Mouse (Mus musculus): ENCODE results near the gene Hrh3. TPM values are rescaled to one million over a fixed set of nuclear protein-coding genes. Genes with fewer than 3 reads are reported as not detected.

The Hrh3 gene
- not detected in 2 replicates for polyA plus RNA-seq (2012; ENCODE audit: low replicate concordance)

GRCm38 (mm10) chr2:180103978-180104658 is at the start of gene Hrh3:
Gene Hrh3 (minus strand): TSS chr2:180104488.

DNA sequence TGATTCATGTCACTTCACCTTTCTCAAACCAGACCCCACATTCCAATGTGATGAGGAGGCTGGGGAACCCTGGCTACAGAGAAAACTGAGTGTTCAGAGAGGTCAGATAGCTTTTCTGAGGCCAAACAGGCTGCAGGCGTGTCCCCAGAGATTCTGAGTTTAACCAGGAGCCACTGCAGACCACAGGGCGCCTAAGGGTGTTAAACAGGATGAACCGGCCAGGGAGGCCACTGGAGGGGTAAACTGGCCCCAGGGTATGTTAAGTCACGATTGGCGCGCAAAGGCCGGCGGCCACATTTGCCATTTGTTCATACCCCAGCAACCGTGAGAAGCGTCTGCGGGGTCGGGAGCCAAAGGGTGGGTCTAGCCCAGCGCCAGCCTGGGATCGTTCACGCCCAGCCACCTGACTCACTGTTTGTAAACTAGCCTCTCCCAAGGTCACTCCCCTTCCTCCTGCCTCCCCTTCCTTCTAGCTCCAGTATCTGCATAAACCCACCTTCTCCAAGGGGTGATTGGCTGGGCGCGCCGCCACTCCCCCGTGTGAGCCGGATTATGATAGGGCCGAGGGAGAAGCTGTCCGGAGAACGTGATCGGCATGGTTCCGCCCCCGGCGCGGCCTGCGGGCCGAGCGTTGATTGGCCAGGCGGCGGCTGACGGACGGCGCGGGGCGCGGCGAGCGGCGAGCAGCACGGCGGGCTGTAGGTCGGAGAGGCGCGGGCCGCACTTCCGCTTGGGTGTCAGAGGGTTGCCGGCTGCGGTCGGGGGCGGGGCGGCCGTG is 14.6 kb upstream of the Hrh3 start, which contains the start of gene Osbpl2:
Gene Osbpl2, plus strand, starts transcription at position 646 of the 778 bp plus-strand sequence.

DNA sequence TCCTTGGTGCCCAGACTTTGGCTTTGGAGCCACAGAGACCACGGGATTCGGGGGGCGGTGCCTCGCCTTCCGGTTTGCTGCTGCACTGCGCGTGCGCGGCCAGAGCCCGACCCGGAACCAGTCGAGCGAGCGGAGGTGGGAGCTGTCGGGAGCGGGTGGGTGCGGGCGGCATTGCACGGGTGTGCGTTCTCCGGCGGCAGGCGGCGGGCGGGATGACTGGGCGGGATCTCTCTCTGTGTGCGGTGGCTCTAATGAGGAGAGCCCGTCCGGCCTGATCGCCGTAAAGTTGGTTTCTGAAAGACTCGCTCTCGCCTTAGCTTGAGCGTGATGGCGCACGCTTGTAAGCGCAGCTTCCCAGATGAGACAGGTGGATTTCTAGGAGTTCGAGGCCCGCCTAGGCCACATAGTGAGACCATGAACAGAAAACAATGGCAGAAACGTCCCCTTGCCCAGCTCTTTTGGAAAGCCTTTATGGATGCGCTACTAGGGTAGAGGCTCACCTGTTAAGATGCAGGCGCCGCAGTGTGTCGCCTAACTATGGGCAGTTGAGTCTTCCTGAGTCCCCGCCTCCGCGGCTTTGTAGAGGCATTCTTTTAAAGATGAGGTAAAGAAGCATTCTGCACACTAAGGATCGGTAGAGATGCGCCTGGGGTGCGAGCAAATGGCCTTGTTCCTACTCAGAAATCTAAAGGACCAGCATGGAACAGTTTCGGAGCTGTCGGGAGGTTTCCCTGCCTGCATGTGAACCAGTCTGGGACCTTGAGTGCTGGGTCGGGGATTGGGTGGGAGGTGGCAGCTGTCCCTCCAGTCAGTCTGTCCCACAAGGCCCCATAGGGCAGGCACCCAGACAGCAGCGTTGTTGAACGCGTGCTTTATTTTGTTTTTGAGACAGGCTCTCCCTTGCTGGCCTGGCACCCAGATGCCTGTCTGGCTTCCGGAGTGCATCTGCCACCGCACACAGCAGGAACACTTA is 33.5 kb downstream of the Hrh3 start, which contains the start of gene Mtg2:
Gene Mtg2, plus strand, starts transcription at position 108 of the 973 bp plus-strand sequence.

Other genes starting within 250 kb of the Hrh3 start
- gene Taf4, start 127.8 kb downstream of the Hrh3 start, polyA plus RNA-seq (2012; ENCODE audit: low replicate concordance), result 26.5 and 47.6 TPM in 2 replicates
- 24.4 and 59.4 TPM in 2 replicates for gene Lsm14b, start 79.5 kb downstream of the Hrh3 start, polyA plus RNA-seq (2012; ENCODE audit: low replicate concordance)
- gene Psma7, start 62.1 kb downstream of the Hrh3 start, polyA plus RNA-seq (2012; ENCODE audit: low replicate concordance), result 30.8 and 69.6 TPM in 2 replicates
- 3.4 and 6.6 TPM in 2 replicates for gene Ss18l1, start 62.0 kb downstream of the Hrh3 start, polyA plus RNA-seq (2012; ENCODE audit: low replicate concordance)
- 15.4 and 21.1 TPM in 2 replicates for gene Mtg2, start 33.9 kb downstream of the Hrh3 start, polyA plus RNA-seq (2012; ENCODE audit: low replicate concordance)
- gene Osbpl2, start 14.8 kb upstream of the Hrh3 start, polyA plus RNA-seq (2012; ENCODE audit: low replicate concordance), result 9.0 and 31.2 TPM in 2 replicates
- gene Adrm1, start 67.0 kb upstream of the Hrh3 start, polyA plus RNA-seq (2012; ENCODE audit: low replicate concordance), result 232 and 554 TPM in 2 replicates
- gene Lama5, start 121.4 kb upstream of the Hrh3 start, polyA plus RNA-seq (2012; ENCODE audit: low replicate concordance), result 0.27 and 0.86 TPM in 2 replicates
- 88.1 and 1,805 TPM in 2 replicates for gene Rps21, start 152.9 kb upstream of the Hrh3 start, polyA plus RNA-seq (2012; ENCODE audit: low replicate concordance)
- 40.6 and 154 TPM in 2 replicates for gene Cables2, start 169.0 kb upstream of the Hrh3 start, polyA plus RNA-seq (2012; ENCODE audit: low replicate concordance)
- not detected in 2 replicates for gene Rbbp8nl, start 185.4 kb upstream of the Hrh3 start, polyA plus RNA-seq (2012; ENCODE audit: low replicate concordance)
- not detected in 2 replicates for gene Gata5, start 230.2 kb upstream of the Hrh3 start, polyA plus RNA-seq (2012; ENCODE audit: low replicate concordance)

All from hematopoietic multipotent progenitor cell, adult 10-12 weeks (in vitro differentiated cells).